Mouse (Mus musculus) intestine, embryonic 15.5 days (tissue): ENCODE data around the gene Prg3. TPM values are rescaled to one million over a fixed set of nuclear protein-coding genes. Genes with fewer than 3 reads are reported as not detected.

Experiments
- ATAC-seq: fragments of 200-750 bp; cut with Nextera tagmentation; 2 replicates; pipeline ENCODE4 v1.8.0; 2017; ENCODE audit warnings: moderate TSS enrichment, moderate library complexity
- H3K27ac ChIP-seq: fragments of 300-500 bp; sonication (generic); 2 replicates; pipeline ENCODE4 v1.5.1; 2015; ENCODE audit warnings: mild to moderate bottlenecking, inconsistent platforms
- H3K27me3 ChIP-seq: fragments of 300-500 bp; sonication (generic); replicated peaks from 2 replicates; pipeline ENCODE4 v1.6.1; 2015; ENCODE audit warnings: inconsistent platforms
- H3K36me3 ChIP-seq: fragments of 300-500 bp; sonication (generic); 2 replicates; pipeline ENCODE4 v1.6.1; 2015; ENCODE audit warnings: inconsistent platforms
- H3K4me1 ChIP-seq: fragments of 300-500 bp; sonication (generic); replicated peaks from 2 replicates; pipeline ENCODE4 v1.6.1; 2015; ENCODE audit warnings: inconsistent platforms
- H3K4me2 ChIP-seq: fragments of 300-500 bp; sonication (generic); replicated peaks from 2 replicates; pipeline ENCODE4 v1.6.1; 2015; ENCODE audit warnings: mild to moderate bottlenecking, inconsistent platforms
- H3K4me3 ChIP-seq: fragments of 300-500 bp; sonication (generic); replicated peaks from 2 replicates; pipeline ENCODE4 v1.5.1; 2015; ENCODE audit warnings: inconsistent platforms
- H3K9ac ChIP-seq: fragments of 300-500 bp; sonication (generic); 2 replicates; pipeline ENCODE4 v1.6.1; 2015; ENCODE audit warnings: inconsistent platforms
- H3K9me3 ChIP-seq: fragments of 300-500 bp; sonication (generic); 2 replicates; pipeline ENCODE4 v1.6.1; 2016; ENCODE audit warnings: inconsistent platforms
- WGBS: fragments of 180-500 bp; shearing (Covaris S2); methylation state at CpG from one replicate; pipeline ENCODE4 v1.1.7; 2015; 5-methylcytosine and 5-hydroxymethylcytosine counted together
- polyA plus RNA-seq: library from polyadenylated mRNA; unstranded; fragments of >200 nt; fragmentation: Nextera tagmentation; extraction: Ambion mirVana; gene quantifications from 2 replicates; pipeline ENCODE4 v1.2.1, GENCODE M21; 2015

Prg3 gene
- polyA plus RNA-seq, 1 experiment from 2014 or later: not detected

- no peak overlapping the region for H3K4me2 ChIP-seq
- no peak overlapping the region for H3K9ac ChIP-seq
- no peaks in the 10 kb centered on the region for H3K27me3 ChIP-seq
- H3K36me3 ChIP-seq: peaks cover 17% of the 10 kb centered on the region
- H3K4me3 ChIP-seq: no peak overlapping the region
- H3K4me1 ChIP-seq: no peaks in the 10 kb centered on the region
- no peaks in the 10 kb centered on the region for H3K9me3 ChIP-seq
- H3K27ac ChIP-seq: no peak overlapping the region
- WGBS: 90% methylated on average over 9 of the region's 9 CpGs
- ATAC-seq: no peak
Measured at GRCm38 (mm10) chr2:84955435-84955834, 32.6 kb upstream of the Prg3 start.

DNA sequence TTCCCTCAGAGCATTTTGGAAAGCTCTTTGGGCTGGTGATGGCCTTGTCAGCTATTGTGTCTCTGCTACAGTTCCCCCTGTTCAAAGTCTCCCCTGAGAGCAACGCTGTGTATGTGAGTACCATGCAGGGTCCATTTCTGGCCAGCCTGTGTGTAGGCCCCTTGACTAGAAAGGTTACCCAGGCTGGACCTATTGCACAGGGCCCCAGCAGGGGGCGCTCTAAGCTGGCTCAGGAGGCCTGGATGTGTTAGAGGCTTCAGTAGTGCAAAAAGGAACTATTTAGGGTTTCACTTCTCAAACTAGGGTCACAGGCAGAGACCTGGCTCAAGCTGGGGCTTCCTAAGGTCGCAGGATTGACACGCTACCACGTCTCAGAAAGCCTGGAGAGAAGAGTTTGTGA, 31.7 kb upstream of the Prg3 start:
- Histone ChIP-seq H3K4me2 (no peak overlapping the region), H3K9ac (no peak overlapping the region), H3K27me3 (no peaks in the 10 kb centered on the region), H3K36me3 (peaks cover 12% of the 10 kb centered on the region), H3K4me3 (no peak overlapping the region), H3K9me3 (no peaks in the 10 kb centered on the region), H3K4me1 (no peaks in the 10 kb centered on the region), H3K27ac (no peak overlapping the region)
- ATAC-seq: peak; percentile 78; the same call in 1 of the 2 replicates
- WGBS: 61% methylated on average over 5 of the region's 5 CpGs

DNA sequence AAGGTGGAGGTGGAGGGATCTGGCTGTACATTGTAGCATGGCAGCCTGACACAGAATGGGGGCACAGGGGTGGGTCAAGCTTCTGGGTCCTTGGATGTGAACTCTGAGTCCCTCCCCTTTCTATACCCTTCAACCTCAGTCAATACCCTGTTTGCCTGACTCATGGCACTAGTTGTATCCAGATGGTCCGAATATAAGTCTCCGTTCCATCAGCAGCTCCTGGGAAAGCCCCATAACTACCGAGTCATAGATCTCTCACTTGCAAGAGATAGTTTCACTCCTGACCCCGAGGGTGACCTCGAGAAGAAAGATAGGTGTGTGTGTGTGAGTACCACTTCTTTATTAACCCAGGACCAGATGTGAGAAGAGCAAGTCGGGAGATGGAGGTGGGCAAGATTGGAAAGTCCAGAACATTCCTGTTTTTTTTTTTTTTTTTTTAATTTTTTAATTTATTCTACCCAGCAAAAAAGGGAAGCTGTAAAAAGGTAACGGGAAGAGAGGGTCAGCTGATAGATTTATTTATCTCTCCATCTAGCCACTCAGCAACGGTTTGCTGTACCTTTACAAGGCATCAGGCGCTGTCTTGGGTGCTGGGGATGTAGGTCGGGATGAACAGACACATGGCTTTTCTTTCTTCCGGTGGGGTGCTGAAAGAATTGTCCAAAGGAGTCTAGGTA, 29.3 kb upstream of the Prg3 start:
- Histone ChIP-seq H3K27ac (no peak overlapping the region), H3K9me3 (no peaks in the 10 kb centered on the region), H3K9ac (no peak overlapping the region), H3K4me1 (no peaks in the 10 kb centered on the region), H3K4me2 (no peak overlapping the region), H3K4me3 (no peak overlapping the region), H3K27me3 (no peaks in the 10 kb centered on the region), H3K36me3 (peaks cover 12% of the 10 kb centered on the region)
- no peak for ATAC-seq
- WGBS: 91% methylated on average over 11 of the region's 11 CpGs

GRCm38 (mm10) chr2:84961300-84961699, 26.7 kb upstream of the Prg3 start:
- Histone ChIP-seq H3K36me3 (peaks cover 4% of the 10 kb centered on the region), H3K9ac (no peak overlapping the region), H3K9me3 (no peaks in the 10 kb centered on the region), H3K27me3 (no peaks in the 10 kb centered on the region), H3K27ac (no peak overlapping the region), H3K4me1 (no peaks in the 10 kb centered on the region), H3K4me3 (no peak overlapping the region), H3K4me2 (no peak overlapping the region)
- no peak for ATAC-seq
- WGBS: 67% methylated on average over 2 of the region's 2 CpGs

- Histone ChIP-seq H3K27me3 (no peaks in the 10 kb centered on the region), H3K4me2 (no peak overlapping the region), H3K9me3 (no peaks in the 10 kb centered on the region), H3K9ac (no peak overlapping the region), H3K4me3 (no peak overlapping the region), H3K27ac (no peak overlapping the region), H3K36me3 (peaks cover 3% of the 10 kb centered on the region), H3K4me1 (no peaks in the 10 kb centered on the region)
- ATAC-seq: no peak
- WGBS: 84% methylated on average over 3 of the region's 3 CpGs
Measured at GRCm38 (mm10) chr2:84961901-84962300, 26.1 kb upstream of the Prg3 start.

- Histone ChIP-seq H3K9ac (no peak overlapping the region), H3K27me3 (no peaks in the 10 kb centered on the region), H3K9me3 (no peaks in the 10 kb centered on the region), H3K27ac (no peak overlapping the region), H3K4me2 (no peak overlapping the region), H3K4me1 (no peaks in the 10 kb centered on the region), H3K36me3 (no peaks in the 10 kb centered on the region), H3K4me3 (no peak overlapping the region)
- ATAC-seq: no peak
- 41% methylated on average over 6 of the region's 6 CpGs for WGBS
Measured at GRCm38 (mm10) chr2:84962906-84963507, 25.0 kb upstream of the Prg3 start.

DNA sequence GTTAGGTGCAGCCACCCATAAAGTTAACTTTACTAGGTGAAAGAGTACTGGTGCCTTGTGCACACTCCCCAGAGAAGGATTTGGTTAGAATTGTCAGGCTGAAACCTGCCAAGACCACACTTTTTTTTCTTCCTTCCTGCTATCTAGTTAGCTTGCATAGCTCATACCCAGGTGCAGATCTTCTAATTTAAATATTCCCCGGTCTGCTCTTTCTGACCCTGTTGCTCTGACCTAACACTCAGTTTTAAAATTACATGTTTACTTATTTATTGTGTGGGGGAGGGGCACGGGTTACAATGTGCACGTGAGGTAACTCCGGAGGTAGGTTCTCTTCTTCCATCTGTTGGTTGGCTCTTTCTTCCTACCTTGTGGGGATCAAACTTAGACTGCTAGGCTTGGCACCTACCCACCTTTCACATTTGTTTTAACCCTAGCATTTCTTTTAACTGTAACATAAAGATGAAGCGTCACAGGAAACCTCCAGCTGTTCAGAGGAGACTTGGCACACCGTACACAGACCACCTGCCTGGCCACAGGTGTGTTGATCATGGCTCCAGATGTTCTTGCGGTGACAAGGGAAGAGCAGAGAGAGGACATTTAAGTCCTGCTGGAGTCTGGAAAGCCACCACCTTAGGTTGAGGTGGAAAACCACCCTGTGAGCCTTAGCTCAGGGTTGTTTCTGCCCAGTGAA, 23.8 kb upstream of the Prg3 start:
- Histone ChIP-seq H3K27me3 (no peaks in the 10 kb centered on the region), H3K9me3 (no peaks in the 10 kb centered on the region), H3K4me3 (no peak overlapping the region), H3K4me2 (no peak overlapping the region), H3K9ac (no peak overlapping the region), H3K27ac (no peak overlapping the region), H3K36me3 (no peaks in the 10 kb centered on the region), H3K4me1 (no peaks in the 10 kb centered on the region)
- ATAC-seq: no peak
- WGBS: 87% methylated on average over 7 of the region's 7 CpGs

DNA sequence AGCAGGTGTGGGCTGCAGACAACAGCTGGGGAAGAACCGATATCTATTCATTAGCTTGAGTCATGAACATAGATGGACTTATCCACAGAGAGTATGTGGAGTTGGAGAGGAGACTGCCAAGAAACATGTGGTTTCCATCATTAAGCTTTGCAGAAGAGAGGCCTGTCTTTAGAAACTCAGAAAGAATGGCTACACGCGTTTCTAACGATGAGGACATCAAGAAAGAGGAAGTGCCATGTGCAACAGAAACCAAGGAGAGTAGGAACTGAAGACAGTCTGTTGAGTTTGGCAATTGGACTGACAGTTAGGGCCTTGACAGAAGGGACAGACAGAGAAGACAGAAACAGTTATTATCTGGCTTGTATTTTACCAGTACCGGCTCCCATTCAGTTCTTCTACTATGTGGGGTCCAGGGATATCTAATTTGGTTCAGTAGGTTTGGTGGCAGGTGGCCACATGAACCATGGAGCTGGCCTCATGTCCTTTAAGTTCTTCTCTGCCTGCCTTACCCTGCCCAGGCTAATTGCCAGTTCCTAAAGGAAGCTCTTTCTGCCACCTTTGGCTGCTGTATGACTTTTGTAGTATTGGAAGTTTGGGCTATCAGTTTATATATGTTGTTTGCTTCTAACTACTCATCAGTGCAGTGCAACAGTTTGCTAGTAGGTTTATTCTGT, 20.6 kb upstream of the Prg3 start:
- Histone ChIP-seq H3K36me3 (no peaks in the 10 kb centered on the region), H3K27me3 (no peaks in the 10 kb centered on the region), H3K4me1 (no peaks in the 10 kb centered on the region), H3K4me3 (no peak overlapping the region), H3K9me3 (no peaks in the 10 kb centered on the region), H3K4me2 (no peak overlapping the region), H3K27ac (no peak overlapping the region), H3K9ac (no peak overlapping the region)
- WGBS: 83% methylated on average over 5 of the region's 5 CpGs
- no peak for ATAC-seq

- Histone ChIP-seq H3K27ac (no peak overlapping the region), H3K4me3 (no peak overlapping the region), H3K27me3 (no peaks in the 10 kb centered on the region), H3K36me3 (no peaks in the 10 kb centered on the region), H3K4me2 (no peak overlapping the region), H3K4me1 (no peaks in the 10 kb centered on the region), H3K9ac (no peak overlapping the region), H3K9me3 (no peaks in the 10 kb centered on the region)
- 84% methylated on average over 2 of the region's 2 CpGs for WGBS
- ATAC-seq: no peak
Measured at GRCm38 (mm10) chr2:84975580-84975979, 12.4 kb upstream of the Prg3 start.

DNA sequence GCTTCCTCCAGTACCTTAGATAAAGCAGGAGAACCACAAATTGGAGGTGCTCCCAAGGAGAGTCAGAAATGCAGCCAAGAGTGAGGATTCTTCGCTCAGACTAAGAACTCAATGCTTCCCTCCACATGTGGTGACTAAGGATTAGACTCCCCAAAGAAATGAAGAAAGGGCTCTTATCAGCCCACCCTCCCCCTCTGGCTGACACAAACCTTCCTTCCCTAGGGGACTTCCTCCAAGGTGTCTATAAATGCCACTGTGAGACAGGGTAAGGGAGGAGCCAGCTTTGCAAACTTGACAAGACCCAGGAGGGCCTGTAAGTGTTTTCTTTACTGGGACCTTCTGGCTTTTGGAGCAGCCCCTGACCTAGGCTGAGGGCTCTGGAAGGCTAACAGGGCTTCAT, 7.8 kb upstream of the Prg3 start, which contains the start of gene Prg2:
TSS of gene Prg2 (plus strand) at position 274 of the 400 bp plus-strand sequence.
- Histone ChIP-seq H3K27me3 (no peaks in the 10 kb centered on the region), H3K36me3 (no peaks in the 10 kb centered on the region), H3K4me2 (no peak within 1 kb of the TSS), H3K4me1 (no peaks in the 10 kb centered on the region), H3K9me3 (no peaks in the 10 kb centered on the region), H3K4me3 (no peak within 1 kb of the TSS), H3K27ac (no peak within 1 kb of the TSS), H3K9ac (no peak within 1 kb of the TSS)
- WGBS: 50% methylated on average over 1 of the region's 1 CpGs
- ATAC-seq: no peak

- ATAC-seq: no peak
- WGBS: 76% methylated on average over 2 of the region's 2 CpGs
- Histone ChIP-seq H3K4me1 (no peaks in the 10 kb centered on the region), H3K4me3 (no peak overlapping the region), H3K9ac (no peak overlapping the region), H3K27me3 (no peaks in the 10 kb centered on the region), H3K36me3 (no peaks in the 10 kb centered on the region), H3K27ac (no peak overlapping the region), H3K4me2 (no peak overlapping the region), H3K9me3 (no peaks in the 10 kb centered on the region)
Measured at GRCm38 (mm10) chr2:84996376-84996775, 8.4 kb downstream of the Prg3 start.

DNA sequence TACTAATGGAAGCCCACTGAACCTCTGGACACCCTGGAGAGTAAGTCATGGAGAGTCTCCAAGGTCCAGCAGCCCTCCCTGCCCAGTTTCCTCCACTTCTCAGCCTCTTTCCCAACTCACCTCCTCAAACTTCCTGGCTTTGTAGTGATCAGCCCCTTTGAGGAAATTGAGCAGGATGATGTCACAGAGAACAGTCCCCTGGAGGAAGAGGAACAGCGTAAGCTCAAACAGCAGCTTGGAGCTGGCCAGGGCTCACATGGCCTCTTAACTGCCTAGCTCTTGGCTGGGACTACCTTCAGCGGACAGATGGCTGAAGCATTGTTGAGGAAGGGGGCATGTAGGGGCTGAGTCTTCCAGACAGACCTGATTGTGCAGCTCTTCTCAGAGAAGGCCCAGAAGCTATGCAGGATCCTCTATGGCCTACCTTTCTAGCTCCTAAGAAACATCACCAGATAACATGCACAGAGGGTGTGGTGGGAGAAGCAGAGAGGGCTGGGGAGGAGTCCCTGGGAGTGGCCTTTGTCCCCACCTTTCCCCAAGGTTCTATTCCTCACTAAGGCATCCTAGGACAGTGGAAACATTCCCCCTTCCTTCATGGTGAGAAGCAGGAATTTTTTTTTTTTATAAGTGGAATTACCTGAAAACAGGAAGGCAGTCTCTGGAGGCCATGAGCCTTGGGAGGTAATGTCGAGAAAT, 11.6 kb downstream of the Prg3 start:
- H3K9me3 ChIP-seq: no peaks in the 10 kb centered on the region

More for the DNA sequence above, 11.6 kb downstream of the Prg3 start:
- Histone ChIP-seq H3K4me3 (no peak overlapping the region), H3K27ac (no peak overlapping the region), H3K4me2 (no peak overlapping the region), H3K9ac (no peak overlapping the region), H3K27me3 (no peaks in the 10 kb centered on the region), H3K4me1 (no peaks in the 10 kb centered on the region), H3K36me3 (no peaks in the 10 kb centered on the region)
- 65% methylated on average over 3 of the region's 3 CpGs for WGBS
- peak; percentile 48; the same call in 1 of the 2 replicates for ATAC-seq
